Comparison of ENCODE assay signal across 21 mouse cellular contexts in genomic region chr5:134897596-134897995, GRCm38 (mm10). TPM values are rescaled to one million over a fixed set of nuclear protein-coding genes. Genes with fewer than 3 reads are reported as not detected.
DNase-seq lines count a peak whose midpoint lies in the region; ATAC-seq and TF ChIP-seq lines count a peak whose summit lies in the region.
"Had no signal": no experiment of that assay in that cellular context is flagged by ENCODE, and none has a peak within 500 bp of the region (broad histone marks: within the 10 kb centered on the region; RNA-seq: fewer than 3 reads in every experiment).

No protein-coding gene starts in this region.

- H3K4me2 ChIP-seq in kidney, postnatal 0 days (ENCODE audit: low read length), result no peak overlapping the region
- H3K4me2 ChIP-seq in intestine, embryonic 15.5 days (replicated peaks), result no peak overlapping the region
- no peak overlapping the region for H3K4me2 ChIP-seq in stomach, postnatal 0 days (replicated peaks; ENCODE audit: low read depth)
- no peak overlapping the region for H3K4me2 ChIP-seq in kidney, embryonic 16.5 days (replicated peaks; ENCODE audit: low read depth, low read length)
- H3K4me2 ChIP-seq: neural tube, embryonic 13.5 days had no signal

- H3K9ac ChIP-seq in kidney, postnatal 0 days (ENCODE audit: low read depth, low read length), result no peak overlapping the region
- no peak overlapping the region for H3K9ac ChIP-seq in intestine, embryonic 15.5 days
- peak overlapping the region; percentile 27; the same call in 1 of the 2 replicates for H3K9ac ChIP-seq in stomach, postnatal 0 days (ENCODE audit: low read length)
- H3K9ac ChIP-seq in kidney, embryonic 16.5 days (replicated peaks; ENCODE audit: low read length), result no peak overlapping the region
- H3K9ac ChIP-seq: neural tube, embryonic 13.5 days had no signal

- no peaks in the 10 kb centered on the region for H3K9me3 ChIP-seq in kidney, postnatal 0 days (replicated peaks; ENCODE audit: low read length)
- no peaks in the 10 kb centered on the region for H3K9me3 ChIP-seq in intestine, embryonic 15.5 days
- H3K9me3 ChIP-seq in stomach, postnatal 0 days (ENCODE audit: control insufficient read depth, low read length), result no peaks in the 10 kb centered on the region
- no peaks in the 10 kb centered on the region for H3K9me3 ChIP-seq in kidney, embryonic 16.5 days (ENCODE audit: low read length)
- H3K9me3 ChIP-seq: neural tube, embryonic 13.5 days had no signal

- H3K4me3 ChIP-seq in kidney, postnatal 0 days (replicated peaks; ENCODE audit: low read depth, low read length), result no peak overlapping the region
- no peak overlapping the region for H3K4me3 ChIP-seq in intestine, embryonic 15.5 days (replicated peaks)
- H3K4me3 ChIP-seq in stomach, postnatal 0 days (ENCODE audit: low read depth, low read length), result no peak overlapping the region
- H3K4me3 ChIP-seq in kidney, embryonic 16.5 days (ENCODE audit: low read length), result no peak overlapping the region
- H3K4me3 ChIP-seq: megakaryocyte, embryonic 14.5 days; neural tube, embryonic 13.5 days had no signal

- no peaks in the 10 kb centered on the region for H3K27me3 ChIP-seq in kidney, postnatal 0 days (ENCODE audit: insufficient read depth, low read length)
- no peaks in the 10 kb centered on the region for H3K27me3 ChIP-seq in intestine, embryonic 15.5 days (replicated peaks)
- H3K27me3 ChIP-seq in stomach, postnatal 0 days (ENCODE audit: control insufficient read depth, insufficient read depth, low read length), result no peaks in the 10 kb centered on the region
- no peaks in the 10 kb centered on the region for H3K27me3 ChIP-seq in kidney, embryonic 16.5 days (ENCODE audit: insufficient read depth, low read length)
- H3K27me3 ChIP-seq: neural tube, embryonic 13.5 days had no signal

- 71% methylated on average over 17 of the region's 17 CpGs for WGBS in kidney, postnatal 0 days
- WGBS in intestine, embryonic 15.5 days, result 38% methylated on average over 17 of the region's 17 CpGs
- WGBS in stomach, postnatal 0 days, result 21% methylated on average over 17 of the region's 17 CpGs
- 60% methylated on average over 17 of the region's 17 CpGs for WGBS in kidney, embryonic 16.5 days

- no peak overlapping the region for H3K27ac ChIP-seq in kidney, postnatal 0 days
- no peak overlapping the region for H3K27ac ChIP-seq in intestine, embryonic 15.5 days
- H3K27ac ChIP-seq in stomach, postnatal 0 days (replicated peaks), result peak overlapping the region; percentile 30
- H3K27ac ChIP-seq in kidney, embryonic 16.5 days (ENCODE audit: low read length), result no peak overlapping the region
- H3K27ac ChIP-seq: hindbrain, postnatal 0 days; neural tube, embryonic 13.5 days had no signal

- no peak for TF ChIP-seq CTCF in kidney, postnatal 0 days (IDR thresholded peaks at IDR 0.05; ENCODE audit: low read depth)
- no peak for TF ChIP-seq CTCF in stomach, postnatal 0 days (IDR thresholded peaks at IDR 0.05; ENCODE audit: low read depth)

- H3K4me1 ChIP-seq in kidney, postnatal 0 days (replicated peaks; ENCODE audit: insufficient read depth, low read length), result no peaks in the 10 kb centered on the region
- peaks cover 8% of the 10 kb centered on the region for H3K4me1 ChIP-seq in intestine, embryonic 15.5 days (replicated peaks)
- peaks cover 5% of the 10 kb centered on the region for H3K4me1 ChIP-seq in stomach, postnatal 0 days (replicated peaks; ENCODE audit: control insufficient read depth, insufficient read depth)
- no peaks in the 10 kb centered on the region for H3K4me1 ChIP-seq in kidney, embryonic 16.5 days (ENCODE audit: insufficient read depth, low read length)
- H3K4me1 ChIP-seq: megakaryocyte, embryonic 14.5 days had no signal

- TF ChIP-seq EP300 in stomach, postnatal 0 days (optimal IDR thresholded peaks at IDR 0.05), result no peak

- DNase-seq in kidney, postnatal 0 days (ENCODE audit: low spot score), result peak; percentile 29
- no peak for DNase-seq in kidney, postnatal 36 days
- DNase-seq in lung, postnatal 10 days, result peak; percentile 77
- DNase-seq in stomach, postnatal 0 days (ENCODE audit: low spot score), result no peak
- DNase-seq in Muller cell, postnatal 12 days (ENCODE audit: inconsistent ontology term), result no peak
- DNase-seq: adrenal gland, adult 8-10 months; cerebellum, adult 8-10 months; kidney, adult 8-10 months; layer of hippocampus, postnatal 36 days; liver; midbrain, embryonic 14.5 days; thymus, adult 18-20 months had no signal

- H3K36me3 ChIP-seq in kidney, postnatal 0 days (ENCODE audit: insufficient read depth, low read length), result no peaks in the 10 kb centered on the region
- no peaks in the 10 kb centered on the region for H3K36me3 ChIP-seq in intestine, embryonic 15.5 days
- H3K36me3 ChIP-seq in stomach, postnatal 0 days (ENCODE audit: control insufficient read depth, insufficient read depth, low read length), result no peaks in the 10 kb centered on the region
- no peaks in the 10 kb centered on the region for H3K36me3 ChIP-seq in kidney, embryonic 16.5 days (ENCODE audit: insufficient read depth, low read length)
- H3K36me3 ChIP-seq: neural tube, embryonic 13.5 days had no signal

- no peak for ATAC-seq in kidney, postnatal 0 days (replicated peaks; ENCODE audit: low FRiP score, low read depth)
- ATAC-seq in intestine, embryonic 15.5 days, result peak; percentile 29; the same call in 1 of the 2 replicates
- peak; percentile 52; the same call in 1 of the 2 replicates for ATAC-seq in stomach, postnatal 0 days (ENCODE audit: low FRiP score, low TSS enrichment)
- ATAC-seq in kidney, embryonic 16.5 days (ENCODE audit: low FRiP score, low TSS enrichment), result no peak
- ATAC-seq: hindbrain, postnatal 0 days had no signal

RNA-seq across cellular contexts. Expression of gene Tmem270, which starts 8.9 kb away (rescaled TPM):
- not detected in 2 replicates for polyA plus RNA-seq in kidney, postnatal 0 days (2015; fragmentation: Nextera tagmentation; extraction: Ambion mirVana)
- not detected in 2 replicates for polyA plus RNA-seq in intestine, embryonic 15.5 days (2015; fragmentation: Nextera tagmentation; extraction: Ambion mirVana)
- not detected in 2 replicates for polyA plus RNA-seq in stomach, postnatal 0 days (2015; fragmentation: Nextera tagmentation; extraction: Ambion mirVana)
- polyA plus RNA-seq in kidney, embryonic 16.5 days (2015; fragmentation: Nextera tagmentation; extraction: Ambion mirVana), result not detected in 2 replicates
- polyA plus RNA-seq: C2C12; embryonic facial prominence, embryonic 11.5 days; heart, embryonic 14.5 days; hindbrain, postnatal 0 days; midbrain, embryonic 14.5 days; neural tube, embryonic 13.5 days; small intestine, adult 2 months had no signal

RNA-seq across cellular contexts. Expression of gene Cldn13, which starts 17.7 kb away (rescaled TPM):
- 0.14 TPM in 1 of 2 replicates, not detected in the other for polyA plus RNA-seq in kidney, postnatal 0 days (2015; fragmentation: Nextera tagmentation; extraction: Ambion mirVana)
- polyA plus RNA-seq in intestine, embryonic 15.5 days (2015; fragmentation: Nextera tagmentation; extraction: Ambion mirVana), result 3.9 and 5.3 TPM in 2 replicates
- polyA plus RNA-seq in stomach, postnatal 0 days (2015; fragmentation: Nextera tagmentation; extraction: Ambion mirVana), result 0.24 and 0.29 TPM in 2 replicates
- 0.99 and 1.2 TPM in 2 replicates for polyA plus RNA-seq in kidney, embryonic 16.5 days (2015; fragmentation: Nextera tagmentation; extraction: Ambion mirVana)
- polyA plus RNA-seq: C2C12; hindbrain, postnatal 0 days; midbrain, embryonic 14.5 days; small intestine, adult 2 months had no signal

RNA-seq across cellular contexts. Expression of gene Mettl27, which starts 34.6 kb away (rescaled TPM):
- polyA plus RNA-seq in kidney, postnatal 0 days (2015; fragmentation: Nextera tagmentation; extraction: Ambion mirVana), result 41.5 and 43.4 TPM in 2 replicates
- 18.5 and 25.7 TPM in 2 replicates for polyA plus RNA-seq in intestine, embryonic 15.5 days (2015; fragmentation: Nextera tagmentation; extraction: Ambion mirVana)
- polyA plus RNA-seq in stomach, postnatal 0 days (2015; fragmentation: Nextera tagmentation; extraction: Ambion mirVana), result 9.4 and 10.2 TPM in 2 replicates
- polyA plus RNA-seq in kidney, embryonic 16.5 days (2015; fragmentation: Nextera tagmentation; extraction: Ambion mirVana), result 29.6 and 30.7 TPM in 2 replicates

RNA-seq across cellular contexts. Expression of gene Cldn4, which starts 49.1 kb away (rescaled TPM):
- polyA plus RNA-seq in kidney, postnatal 0 days (2015; fragmentation: Nextera tagmentation; extraction: Ambion mirVana), result 55.7 and 59.1 TPM in 2 replicates
- polyA plus RNA-seq in intestine, embryonic 15.5 days (2015; fragmentation: Nextera tagmentation; extraction: Ambion mirVana), result 45.6 and 49.2 TPM in 2 replicates
- 43.8 and 51.6 TPM in 2 replicates for polyA plus RNA-seq in stomach, postnatal 0 days (2015; fragmentation: Nextera tagmentation; extraction: Ambion mirVana)
- 63.1 and 64.7 TPM in 2 replicates for polyA plus RNA-seq in kidney, embryonic 16.5 days (2015; fragmentation: Nextera tagmentation; extraction: Ambion mirVana)
- polyA plus RNA-seq: hindbrain, postnatal 0 days; midbrain, embryonic 14.5 days had no signal

Comparison
In these comparisons a context has a peak if more than half of its experiments do, and no peak if none do; other contexts are left out.
1. DNase-seq: peak in kidney, postnatal 0 days (single experiment) and lung, postnatal 10 days (single experiment); none in kidney, postnatal 36 days (0 of 2), stomach, postnatal 0 days (single experiment) and Muller cell, postnatal 12 days (single experiment).
2. ATAC-seq: peak in intestine, embryonic 15.5 days (single experiment) and stomach, postnatal 0 days (single experiment); none in kidney, postnatal 0 days (single experiment) and kidney, embryonic 16.5 days (single experiment).